Mouse (Mus musculus) C2C12 (cell line): Measurements from ENCODE around the gene Map6. TPM values are rescaled to one million over a fixed set of nuclear protein-coding genes. Genes with fewer than 3 reads are reported as not detected.
A peak's percentile ranks its signal among the peaks of the same experiment; 100 is the strongest.

ENCODE experiments used
- H3K27me3 ChIP-seq: one replicate; pipeline ENCODE4 v1.6.1; 2011; ENCODE audit not compliant: control insufficient read depth, insufficient read depth, insufficient read length
- H3K36me3 ChIP-seq: one replicate; pipeline ENCODE4 v1.6.1; 2011; ENCODE audit not compliant: control insufficient read depth, insufficient read depth
- H3K4me3 ChIP-seq: one replicate; pipeline ENCODE4 v1.5.1; 2011; ENCODE audit warnings: mild to moderate bottlenecking, control low read depth; ENCODE audit not compliant: poor library complexity, insufficient read depth, severe bottlenecking
- H3K79me2 ChIP-seq: one replicate; pipeline ENCODE4 v1.6.1; 2011; ENCODE audit not compliant: control insufficient read depth, insufficient read depth
- H3K79me3 ChIP-seq: one replicate; pipeline ENCODE4 v1.6.1; 2011; ENCODE audit warnings: low read depth, control low read depth
- H3ac ChIP-seq: one replicate; pipeline ENCODE3; 2011; ENCODE audit warnings: low read depth; ENCODE audit not compliant: control insufficient read depth, insufficient read length
- CEBPB ChIP-seq: IDR thresholded peaks from one replicate; pipeline ENCODE4 v1.6.1; 2011; ENCODE audit warnings: low read depth, mild to moderate bottlenecking, control low read depth, moderate library complexity
- CTCF ChIP-seq: IDR thresholded peaks from one replicate; pipeline ENCODE4 v1.5.1; 2011; ENCODE audit not compliant: control insufficient read depth, insufficient read depth, insufficient read length
- FOSL1 ChIP-seq: IDR thresholded peaks from one replicate; pipeline ENCODE4 v1.8.0; 2011; ENCODE audit warnings: mild to moderate bottlenecking, low read length; ENCODE audit not compliant: poor library complexity, insufficient read depth, severe bottlenecking
- MAX ChIP-seq: IDR thresholded peaks from one replicate; pipeline ENCODE4 v1.6.1; 2011; ENCODE audit warnings: mild to moderate bottlenecking, control low read depth
- MYOD1 ChIP-seq: IDR thresholded peaks from one replicate; pipeline ENCODE4 v1.6.1; 2011; ENCODE audit warnings: low read depth; ENCODE audit not compliant: control insufficient read depth, insufficient read length
- MYOG ChIP-seq: IDR thresholded peaks from one replicate; pipeline ENCODE4 v1.6.1; 2011; ENCODE audit not compliant: control insufficient read depth, insufficient read length; ENCODE audit errors: extremely low read depth
- USF1 ChIP-seq: IDR thresholded peaks from one replicate; pipeline ENCODE4 v1.6.1; 2011; ENCODE audit warnings: low read depth, mild to moderate bottlenecking, control low read depth, moderate library complexity
- polyA plus RNA-seq: library from polyadenylated mRNA; unstranded; fragments of >200 nt; fragmentation: generic; extraction: Trizol; gene quantifications from one replicate; pipeline ENCODE4 v1.2.1, GENCODE M21; 2012; ENCODE audit warnings: missing spikeins

Map6 gene
- polyA plus RNA-seq, 1 experiment = 39.2 TPM

- Histone ChIP-seq H3K79me2 (no peaks in the 10 kb centered on the region), H3K36me3 (peaks cover 4% of the 10 kb centered on the region), H3K27me3 (no peaks in the 10 kb centered on the region), H3K4me3 (no peak overlapping the region), H3ac (no peak overlapping the region), H3K79me3 (no peaks in the 10 kb centered on the region)
- TF ChIP-seq MYOG (no peak), CTCF (no peak), CEBPB (no peak), USF1 (no peak), FOSL1 (no peak), MAX (no peak), MYOD1 (no peak)
Measured at GRCm38 (mm10) chr7:99326128-99326527, 58.9 kb downstream of the Map6 start.

- Histone ChIP-seq H3K36me3 (no peaks in the 10 kb centered on the region), H3K79me2 (no peaks in the 10 kb centered on the region), H3ac (no peak overlapping the region), H3K27me3 (no peaks in the 10 kb centered on the region), H3K4me3 (no peak overlapping the region), H3K79me3 (no peaks in the 10 kb centered on the region)
- TF ChIP-seq MYOD1 = no peak
Measured at GRCm38 (mm10) chr7:99328847-99329246, 61.6 kb downstream of the Map6 start.

- Histone ChIP-seq H3K4me3 (no peak overlapping the region), H3K36me3 (no peaks in the 10 kb centered on the region), H3K79me2 (no peaks in the 10 kb centered on the region), H3K27me3 (no peaks in the 10 kb centered on the region), H3K79me3 (no peaks in the 10 kb centered on the region), H3ac (no peak overlapping the region)
- no peak for TF ChIP-seq USF1
- TF ChIP-seq CTCF = no peak
- no peak for TF ChIP-seq CEBPB
- TF ChIP-seq MYOD1 = no peak
- TF ChIP-seq MAX = no peak
- TF ChIP-seq MYOG = no peak
- no peak for TF ChIP-seq FOSL1
Measured at GRCm38 (mm10) chr7:99330012-99330411, 62.8 kb downstream of the Map6 start.

GRCm38 (mm10) chr7:99332774-99333480 is 65.7 kb downstream of the Map6 start:
- peaks cover 10% of the 10 kb centered on the region for H3K36me3 ChIP-seq
- H3ac ChIP-seq = no peak overlapping the region
- no peaks in the 10 kb centered on the region for H3K79me2 ChIP-seq
- H3K4me3 ChIP-seq = no peak overlapping the region
- H3K27me3 ChIP-seq = no peaks in the 10 kb centered on the region
- TF ChIP-seq CTCF (peak; percentile 82), CEBPB (no peak)
- no peaks in the 10 kb centered on the region for H3K79me3 ChIP-seq

GRCm38 (mm10) chr7:99340736-99341135 is 73.5 kb downstream of the Map6 start:
- no peak overlapping the region for H3ac ChIP-seq
- TF ChIP-seq MYOD1 = no peak
- TF ChIP-seq CEBPB = no peak
- TF ChIP-seq FOSL1 = no peak
- TF ChIP-seq MAX = no peak
- TF ChIP-seq USF1 = no peak
- no peak for TF ChIP-seq CTCF
- TF ChIP-seq MYOG = no peak
- no peak overlapping the region for H3K4me3 ChIP-seq
- no peaks in the 10 kb centered on the region for H3K79me2 ChIP-seq
- peaks cover 4% of the 10 kb centered on the region for H3K79me3 ChIP-seq
- H3K27me3 ChIP-seq = no peaks in the 10 kb centered on the region
- H3K36me3 ChIP-seq = peaks cover 31% of the 10 kb centered on the region

- Histone ChIP-seq H3K79me2 (peaks cover 22% of the 10 kb centered on the region), H3K36me3 (peaks cover 50% of the 10 kb centered on the region), H3K27me3 (no peaks in the 10 kb centered on the region), H3K4me3 (no peak overlapping the region), H3K79me3 (peaks cover 14% of the 10 kb centered on the region), H3ac (no peak overlapping the region)
- TF ChIP-seq CTCF (no peak), MAX (no peak), USF1 (no peak), MYOG (no peak), MYOD1 (no peak)
Measured at GRCm38 (mm10) chr7:99343577-99343976, 76.3 kb downstream of the Map6 start.
